Mouse (Mus musculus) midbrain, embryonic 16.5 days (tissue): Measurements from ENCODE around the gene Cxcr3. TPM values are rescaled to one million over a fixed set of nuclear protein-coding genes. Genes with fewer than 3 reads are reported as not detected.

Experiments used
- ATAC-seq: fragments of 200-750 bp; cut with Nextera tagmentation; 2 replicates; pipeline ENCODE4 v1.8.0; 2017; ENCODE audit warnings: moderate TSS enrichment
- H3K27ac ChIP-seq: fragments of 300-500 bp; sonication (generic); 2 replicates; pipeline ENCODE4 v1.5.1; 2014; ENCODE audit warnings: mild to moderate bottlenecking, low read length, mixed read lengths
- H3K27me3 ChIP-seq: fragments of 300-500 bp; sonication (generic); 2 replicates; pipeline ENCODE4 v1.6.1; 2014; ENCODE audit warnings: low read depth, low read length, mixed read lengths; ENCODE audit not compliant: control insufficient read depth, insufficient read depth
- H3K36me3 ChIP-seq: fragments of 300-500 bp; sonication (generic); 2 replicates; pipeline ENCODE4 v1.6.1; 2014; ENCODE audit warnings: mild to moderate bottlenecking, low read length, moderate library complexity, mixed read lengths; ENCODE audit not compliant: control insufficient read depth, insufficient read depth
- H3K4me1 ChIP-seq: fragments of 300-500 bp; sonication (generic); 2 replicates; pipeline ENCODE4 v1.6.1; 2014; ENCODE audit warnings: mild to moderate bottlenecking, low read length, mixed read lengths; ENCODE audit not compliant: control insufficient read depth, insufficient read depth
- H3K4me2 ChIP-seq: fragments of 300-500 bp; sonication (generic); 2 replicates; pipeline ENCODE4 v1.6.1; 2014; ENCODE audit warnings: mild to moderate bottlenecking, low read length, mixed read lengths
- H3K4me3 ChIP-seq: fragments of 300-500 bp; sonication (generic); 2 replicates; pipeline ENCODE4 v1.5.1; 2014; ENCODE audit warnings: low read depth, mild to moderate bottlenecking, low read length, moderate library complexity, mixed read lengths
- H3K9ac ChIP-seq: fragments of 300-500 bp; sonication (generic); 2 replicates; pipeline ENCODE4 v1.6.1; 2014; ENCODE audit warnings: low read depth, low read length, mixed read lengths
- H3K9me3 ChIP-seq: fragments of 300-500 bp; sonication (generic); replicated peaks from 2 replicates; pipeline ENCODE4 v1.6.1; 2014; ENCODE audit warnings: mild to moderate bottlenecking, low read length, mixed read lengths; ENCODE audit not compliant: control insufficient read depth, poor library complexity, severe bottlenecking
- WGBS: fragments of 180-500 bp; shearing (Covaris S2); extraction: QIAGEN DNeasy Blood & Tissue Kit; methylation state at CpG from one replicate; pipeline ENCODE4 v1.1.7; 2014; 5-methylcytosine and 5-hydroxymethylcytosine counted together
- polyA plus RNA-seq: library from polyadenylated mRNA; unstranded; fragments of >200 nt; fragmentation: Nextera tagmentation; extraction: Ambion mirVana; gene quantifications from 2 replicates; pipeline ENCODE4 v1.2.1, GENCODE M21; 2015

Gene Cxcr3
- polyA plus RNA-seq, result 0.14 and 0.16 TPM in 2 replicates

DNA sequence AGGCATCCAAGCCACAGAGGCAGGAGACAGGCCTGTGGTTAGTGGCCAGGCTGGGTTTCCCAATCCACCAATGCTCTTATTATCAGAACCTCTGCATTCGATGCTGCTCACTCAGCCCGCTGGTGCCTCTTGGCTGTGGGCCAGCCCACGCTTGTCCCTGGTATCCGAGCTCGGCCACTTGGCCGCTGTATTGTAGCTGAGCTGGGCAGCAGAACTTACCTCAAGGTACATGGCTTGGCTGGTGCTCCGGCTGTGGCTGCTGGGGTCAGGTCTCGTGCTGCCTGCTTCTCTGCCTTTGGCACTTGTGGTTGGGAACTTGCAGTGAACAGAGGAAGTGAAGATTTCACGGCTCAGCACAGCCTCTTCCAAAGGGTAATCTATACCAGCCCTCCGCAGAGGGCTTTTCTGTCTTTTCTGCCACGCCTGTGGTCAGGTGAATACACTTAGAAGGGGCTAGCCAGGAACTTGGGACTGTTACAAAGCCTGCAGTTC, at the start of gene Cxcr3:
Cxcr3 (minus strand) TSS at position 442 of the 492 bp plus-strand sequence.
- Histone ChIP-seq H3K27me3 (peaks cover 6% of the 10 kb centered on the region), H3K9ac (no peak within 1 kb of the TSS), H3K4me3 (no peak within 1 kb of the TSS), H3K4me2 (no peak within 1 kb of the TSS), H3K36me3 (no peaks in the 10 kb centered on the region), H3K9me3 (no peaks in the 10 kb centered on the region), H3K4me1 (no peaks in the 10 kb centered on the region), H3K27ac (no peak within 1 kb of the TSS)
- WGBS, result 67% methylated on average over 11 of the region's 11 CpGs
- no peak for ATAC-seq

DNA sequence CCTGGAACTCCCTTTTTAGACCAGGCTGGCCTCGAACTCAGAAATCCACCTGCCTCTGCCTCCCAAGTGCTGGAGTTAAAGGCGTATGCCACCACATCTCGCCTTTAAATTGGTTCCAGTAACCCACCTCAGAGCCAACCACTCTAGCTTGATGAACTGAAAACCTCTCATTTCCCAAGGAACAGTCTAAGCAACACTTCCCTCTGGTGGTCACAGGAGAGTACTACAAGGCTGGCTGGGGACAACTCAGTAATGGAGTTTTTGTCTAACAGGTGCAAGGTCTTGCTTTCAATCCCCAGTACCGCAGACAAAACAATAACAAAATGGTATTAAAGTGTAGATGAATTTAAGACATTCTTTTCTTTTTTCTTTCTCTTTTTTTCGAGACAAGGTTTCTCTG, 38.0 kb upstream of the Cxcr3 start:
- Histone ChIP-seq H3K27ac (no peak overlapping the region), H3K9ac (no peak overlapping the region), H3K36me3 (no peaks in the 10 kb centered on the region), H3K4me1 (no peaks in the 10 kb centered on the region), H3K4me3 (no peak overlapping the region), H3K27me3 (no peaks in the 10 kb centered on the region), H3K9me3 (no peaks in the 10 kb centered on the region), H3K4me2 (no peak overlapping the region)
- 34% methylated on average over 5 of the region's 5 CpGs for WGBS
- ATAC-seq, result no peak

DNA sequence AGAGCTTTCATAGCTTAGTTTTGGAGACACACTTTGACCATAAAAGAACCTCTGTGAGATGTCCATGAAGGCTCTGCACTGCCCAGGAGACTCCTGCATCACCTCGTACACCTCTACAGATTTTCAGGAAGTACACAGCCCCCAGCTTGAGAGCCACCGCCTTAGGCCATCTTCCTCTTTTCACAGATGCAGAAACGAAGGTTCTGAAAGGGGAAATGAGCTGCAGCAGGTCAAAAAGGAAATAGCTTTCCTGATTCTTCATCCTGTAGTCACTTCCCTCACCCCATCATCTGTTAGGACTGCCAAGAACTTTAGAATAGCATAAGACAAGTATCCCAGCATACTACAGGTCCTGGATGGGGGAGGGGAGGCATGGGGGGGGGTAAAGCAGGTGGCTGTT, 36.2 kb upstream of the Cxcr3 start:
- H3K9me3 ChIP-seq, result no peaks in the 10 kb centered on the region
- H3K4me2 ChIP-seq, result no peak overlapping the region
- no peak overlapping the region for H3K4me3 ChIP-seq
- no peak for ATAC-seq
- no peak overlapping the region for H3K9ac ChIP-seq
- no peaks in the 10 kb centered on the region; the same call in 1 of the 2 replicates for H3K27me3 ChIP-seq
- H3K27ac ChIP-seq, result no peak overlapping the region
- no peaks in the 10 kb centered on the region for H3K36me3 ChIP-seq
- WGBS, result 62% methylated on average over 3 of the region's 3 CpGs
- H3K4me1 ChIP-seq, result no peaks in the 10 kb centered on the region

DNA sequence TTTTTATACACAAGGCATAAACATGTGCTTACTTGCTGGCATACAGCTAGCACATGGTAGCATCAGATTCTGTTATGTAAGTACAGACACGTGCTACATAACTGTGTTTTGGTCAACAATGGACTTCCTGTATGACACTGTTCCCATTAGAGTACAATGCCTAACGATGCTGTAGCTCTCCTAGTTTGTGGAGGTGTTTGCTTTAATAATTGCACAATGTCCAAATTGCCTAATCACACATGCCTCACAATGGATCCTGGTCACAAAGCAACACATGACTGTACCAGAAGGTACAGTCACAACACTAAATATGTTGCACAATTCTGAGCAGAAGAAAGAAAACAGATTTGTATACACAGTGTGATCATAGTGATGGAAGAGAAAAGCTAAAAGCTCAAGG, 35.4 kb upstream of the Cxcr3 start:
- Histone ChIP-seq H3K36me3 (no peaks in the 10 kb centered on the region), H3K4me2 (no peak overlapping the region), H3K27me3 (no peaks in the 10 kb centered on the region; the same call in none of the 2 replicates), H3K9me3 (no peaks in the 10 kb centered on the region), H3K9ac (no peak overlapping the region), H3K27ac (no peak overlapping the region), H3K4me1 (no peaks in the 10 kb centered on the region), H3K4me3 (no peak overlapping the region)
- no peak for ATAC-seq
- 72% methylated on average over 2 of the region's 2 CpGs for WGBS

DNA sequence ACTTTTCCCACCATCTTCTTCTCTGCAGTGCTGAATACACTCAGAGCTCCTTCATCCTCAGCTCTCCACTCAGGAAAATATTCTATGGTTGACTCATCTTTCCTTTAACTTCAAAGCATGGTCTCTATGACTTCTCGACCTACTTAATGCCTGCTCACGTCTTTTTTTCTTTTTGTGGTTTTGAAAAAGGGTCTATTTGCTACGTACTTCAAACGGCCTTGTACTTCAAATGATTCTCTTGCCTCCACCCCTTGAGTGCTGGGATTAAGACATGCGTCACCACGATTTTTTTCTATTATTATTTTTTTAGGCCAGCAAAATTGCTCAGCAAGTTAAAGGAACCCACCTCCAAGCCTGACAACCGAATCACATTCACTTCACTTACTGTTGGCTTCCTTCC, 33.2 kb upstream of the Cxcr3 start:
- H3K27me3 ChIP-seq, result no peaks in the 10 kb centered on the region; the same call in none of the 2 replicates
- WGBS, result 61% methylated on average over 7 of the region's 7 CpGs
- no peak overlapping the region for H3K27ac ChIP-seq
- no peak overlapping the region for H3K4me2 ChIP-seq
- H3K9ac ChIP-seq, result no peak overlapping the region
- no peaks in the 10 kb centered on the region for H3K9me3 ChIP-seq
- no peaks in the 10 kb centered on the region for H3K36me3 ChIP-seq
- no peak for ATAC-seq
- H3K4me3 ChIP-seq, result no peak overlapping the region
- no peaks in the 10 kb centered on the region for H3K4me1 ChIP-seq

DNA sequence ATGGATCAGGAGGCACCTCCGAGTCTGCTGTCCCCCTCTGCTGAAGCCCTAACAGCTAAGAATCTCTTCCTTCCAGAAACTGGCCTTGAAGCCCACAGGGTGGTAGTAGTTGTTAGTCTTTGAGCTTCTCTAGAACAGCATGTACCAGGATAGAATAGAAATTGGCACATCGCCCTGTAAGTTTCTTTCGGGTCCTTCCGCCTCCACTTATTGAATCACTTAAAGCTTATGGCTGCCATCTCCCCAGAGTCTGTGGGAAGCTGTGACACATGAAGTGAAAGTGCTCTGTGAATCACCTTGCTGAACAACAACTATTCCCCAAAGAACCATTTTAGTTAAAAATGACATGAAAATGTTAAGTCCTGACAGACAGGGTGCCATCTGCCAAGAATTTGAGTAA, 31.0 kb upstream of the Cxcr3 start:
- Histone ChIP-seq H3K9me3 (no peaks in the 10 kb centered on the region), H3K27me3 (no peaks in the 10 kb centered on the region; the same call in none of the 2 replicates), H3K4me1 (no peaks in the 10 kb centered on the region), H3K9ac (no peak overlapping the region), H3K36me3 (no peaks in the 10 kb centered on the region), H3K4me2 (no peak overlapping the region), H3K27ac (no peak overlapping the region), H3K4me3 (no peak overlapping the region)
- no peak for ATAC-seq
- 82% methylated on average over 4 of the region's 4 CpGs for WGBS

DNA sequence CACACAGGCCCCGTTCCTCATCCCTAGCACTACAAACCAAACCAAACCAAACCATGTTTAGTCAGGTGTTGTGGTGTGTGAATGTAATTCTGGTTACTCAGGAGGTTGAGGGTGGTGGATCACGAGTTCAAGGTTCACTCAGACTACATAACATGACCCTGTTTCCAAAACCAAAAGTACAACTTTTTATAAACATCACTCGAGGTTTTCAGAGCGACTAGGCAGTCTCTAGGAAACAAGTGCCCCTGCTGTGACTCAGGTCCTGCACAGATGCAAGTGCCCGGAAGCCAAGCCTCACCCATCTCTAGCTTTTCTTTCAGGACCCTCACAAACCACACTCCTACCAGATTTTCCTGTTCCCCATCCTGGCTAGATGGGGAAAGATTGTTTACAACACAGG, 30.6 kb upstream of the Cxcr3 start:
- Histone ChIP-seq H3K36me3 (no peaks in the 10 kb centered on the region), H3K27ac (no peak overlapping the region), H3K27me3 (no peaks in the 10 kb centered on the region; the same call in none of the 2 replicates), H3K4me2 (no peak overlapping the region), H3K9me3 (no peaks in the 10 kb centered on the region), H3K4me3 (no peak overlapping the region), H3K9ac (no peak overlapping the region), H3K4me1 (no peaks in the 10 kb centered on the region)
- no peak for ATAC-seq
- WGBS, result 71% methylated on average over 5 of the region's 5 CpGs

DNA sequence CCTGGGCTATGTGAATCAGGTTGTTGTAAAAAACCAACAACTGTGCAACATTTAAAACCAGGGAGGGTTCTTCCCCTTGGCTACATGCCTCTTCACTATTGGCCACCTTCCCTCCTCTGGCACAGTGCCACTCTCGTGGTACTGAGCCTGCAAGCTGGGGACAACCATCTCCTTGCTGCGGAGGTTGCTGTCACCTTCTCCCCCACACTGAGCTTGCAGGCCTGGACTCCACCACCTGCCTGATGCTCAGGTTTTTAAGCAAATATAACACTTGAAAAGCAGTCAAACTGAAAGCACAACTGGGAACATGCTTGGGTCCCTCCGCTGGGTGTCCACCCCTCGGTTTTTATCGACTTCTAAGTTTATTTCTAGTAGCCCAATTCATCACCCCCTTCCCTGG, 20.4 kb upstream of the Cxcr3 start:
- Histone ChIP-seq H3K4me2 (no peak overlapping the region), H3K9ac (no peak overlapping the region), H3K4me3 (no peak overlapping the region), H3K27me3 (peaks cover 8% of the 10 kb centered on the region), H3K4me1 (no peaks in the 10 kb centered on the region), H3K36me3 (no peaks in the 10 kb centered on the region), H3K27ac (no peak overlapping the region), H3K9me3 (no peaks in the 10 kb centered on the region)
- ATAC-seq, result no peak
- WGBS, result 62% methylated on average over 5 of the region's 5 CpGs

DNA sequence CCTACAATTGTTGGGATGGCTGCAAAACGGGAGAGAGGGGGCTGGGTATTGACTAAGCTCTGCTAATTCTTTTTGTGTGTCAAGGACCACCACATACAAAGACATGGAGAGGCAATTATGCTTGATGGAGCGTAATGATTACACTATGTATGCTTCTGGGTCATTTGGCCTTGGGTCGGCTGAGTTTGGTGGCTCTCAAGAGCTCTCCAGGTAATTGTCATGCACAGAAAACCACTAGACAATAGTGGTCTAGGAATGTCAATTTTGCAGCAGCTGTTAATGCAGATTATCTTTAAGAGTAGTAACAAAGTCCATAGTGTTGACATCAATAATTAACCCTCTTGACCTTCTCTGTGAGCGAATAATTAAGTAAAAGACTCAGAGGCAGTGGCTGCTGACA, 16.1 kb upstream of the Cxcr3 start:
- Histone ChIP-seq H3K4me1 (no peaks in the 10 kb centered on the region), H3K9me3 (no peaks in the 10 kb centered on the region), H3K4me2 (no peak overlapping the region), H3K36me3 (no peaks in the 10 kb centered on the region), H3K9ac (no peak overlapping the region), H3K27ac (no peak overlapping the region), H3K4me3 (no peak overlapping the region), H3K27me3 (peaks cover 5% of the 10 kb centered on the region)
- 57% methylated on average over 4 of the region's 4 CpGs for WGBS
- no peak for ATAC-seq
